Mouse (Mus musculus): ENCODE data around the gene Swsap1.

DNA sequence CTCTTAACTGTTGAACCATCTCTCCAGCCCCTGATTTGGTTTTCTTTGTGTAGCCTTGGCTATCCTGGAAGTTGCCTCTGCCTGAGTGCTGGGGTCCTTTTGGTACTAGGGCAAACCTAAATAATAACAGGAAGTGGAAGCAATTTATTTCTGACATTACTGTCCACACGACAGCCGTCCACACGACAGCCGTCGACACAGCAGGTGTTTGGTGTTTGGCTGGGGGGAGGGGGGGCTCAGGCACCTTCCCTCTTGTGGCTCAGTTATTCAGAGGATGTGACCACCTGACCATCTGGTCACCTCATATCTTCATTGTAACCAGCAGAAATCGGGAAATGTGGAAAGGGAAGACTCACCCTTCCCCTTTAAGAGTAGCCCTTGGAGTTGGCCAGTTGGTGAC, 13.3 kb downstream of the Swsap1 start:
- TF ChIP-seq CTCF (IDR thresholded peaks at IDR 0.05; ENCODE audit: control insufficient read depth, insufficient read depth, low read length) (no peak), POLR2A (IDR thresholded peaks at IDR 0.05; ENCODE audit: borderline replicate concordance, control insufficient read depth, low read depth, low read length) (no peak)

Data from bone marrow, adult 2 months (tissue).